Mouse (Mus musculus): ENCODE measurements around the gene Sec61a2. TPM values are rescaled to one million over a fixed set of nuclear protein-coding genes. Genes with fewer than 3 reads are reported as not detected.

The Sec61a2 gene
- 84.1 and 160 TPM in 2 replicates for polyA plus RNA-seq (2012; rRNA removed)

DNA sequence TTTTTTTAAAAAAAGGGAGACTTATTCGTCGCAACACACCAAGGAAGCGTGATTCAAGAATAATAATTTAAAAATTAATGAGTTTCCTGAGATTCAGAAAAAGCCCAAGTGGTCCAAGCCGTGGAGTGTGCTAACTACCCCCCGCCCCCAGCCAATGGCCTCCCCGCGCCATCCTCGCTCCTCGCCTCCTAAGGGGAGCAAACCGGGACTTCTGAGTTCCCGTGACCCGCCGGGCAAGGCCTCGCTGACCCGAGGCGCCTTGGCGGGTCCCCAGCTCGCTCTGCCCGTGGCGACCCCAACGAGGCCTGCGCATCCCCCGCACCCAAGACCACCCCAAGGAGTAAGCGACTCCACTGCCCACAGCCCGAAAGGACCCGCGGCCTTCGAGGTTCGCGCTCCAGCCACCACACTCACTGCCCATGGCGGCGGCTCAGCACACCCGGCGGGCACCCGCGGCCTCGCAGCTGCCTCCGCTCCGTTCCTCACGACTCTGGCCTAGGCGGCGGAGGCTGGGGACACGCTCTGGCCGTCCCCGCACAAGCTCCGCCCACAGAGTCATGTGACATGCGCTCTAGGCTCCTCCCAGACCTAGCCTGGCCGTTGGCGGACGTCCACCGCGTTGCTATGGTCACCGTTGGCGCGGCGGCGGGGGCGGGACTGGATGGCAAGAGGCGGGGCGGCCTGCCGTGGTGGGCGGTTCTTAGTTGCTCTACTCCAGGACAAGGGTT, at the start of gene Sec61a2:
Sec61a2 (minus strand) TSS at position 590 of the 728 bp plus-strand sequence.

GRCm38 (mm10) chr2:5942416-5943032, 47.3 kb upstream of the Sec61a2 start, which contains the start of gene Dhtkd1:
Gene Dhtkd1 (minus strand): TSS chr2:5942792.

DNA sequence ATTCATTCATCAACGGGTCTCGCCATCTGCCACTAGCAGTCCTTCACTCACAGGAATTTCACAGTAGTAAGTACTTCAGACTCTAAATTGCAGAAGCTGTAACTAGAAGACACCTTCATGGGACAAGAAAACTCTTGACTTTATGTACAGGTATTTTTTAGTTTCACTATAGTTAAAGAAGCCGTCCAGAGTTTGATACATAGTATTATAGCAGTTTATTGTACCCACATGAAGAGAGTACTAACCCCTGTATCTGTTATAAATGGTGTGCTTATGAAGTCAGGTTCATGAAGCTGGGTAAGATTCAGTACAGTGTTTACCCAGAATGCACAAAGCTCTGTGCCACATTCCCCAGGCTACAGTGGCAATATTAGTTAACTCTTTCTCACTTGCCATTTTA, 32.4 kb downstream of the Sec61a2 start, which contains the start of gene Gm13199:
Gm13199 (minus strand) TSS at position 101 of the 400 bp plus-strand sequence.

DNA sequence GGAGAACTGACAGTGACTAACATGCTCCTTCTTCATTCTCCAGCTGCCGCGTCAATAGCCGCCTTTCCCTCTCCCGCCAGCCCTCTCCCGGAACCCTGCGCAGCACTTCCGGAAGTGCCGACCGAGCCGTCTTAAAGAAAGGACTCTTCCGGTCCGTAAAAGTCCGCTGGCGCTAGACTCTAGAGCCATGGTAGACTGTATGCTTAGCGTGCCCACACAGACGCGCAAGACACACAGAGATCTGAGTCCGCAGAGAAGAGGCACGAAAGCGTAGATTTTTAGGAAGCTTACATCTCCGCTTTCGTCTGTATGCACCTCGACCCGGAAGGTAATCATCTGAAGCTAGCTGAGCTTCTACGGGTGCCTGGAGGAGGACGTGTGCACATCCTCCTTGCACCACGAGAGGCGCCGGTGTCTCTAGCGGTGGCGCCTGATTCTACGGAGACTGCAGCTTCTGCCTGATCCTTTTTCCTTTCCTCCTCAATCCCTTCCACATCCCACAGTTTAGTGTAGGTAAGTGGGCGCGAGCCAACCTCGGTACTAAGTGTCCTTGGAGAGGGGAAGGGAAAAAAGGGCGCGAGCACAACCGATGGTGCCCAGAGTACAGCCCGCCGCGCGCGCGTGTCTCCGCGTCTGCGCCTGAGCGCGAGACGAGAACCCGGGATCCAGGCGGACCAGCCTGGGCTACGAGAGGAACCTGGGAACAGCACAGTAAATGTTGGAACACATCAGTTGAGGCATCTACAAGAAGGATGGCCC, 50.2 kb downstream of the Sec61a2 start, which contains the start of the genes Nudt5 and Cdc123:
Nudt5 (plus strand) TSS at position 147 of the 759 bp plus-strand sequence.
Cdc123 (minus strand) TSS at position 292 of the 759 bp plus-strand sequence.

Other genes with a start within 250 kb of the Sec61a2 start
- 1.4 and 2.0 TPM in 2 replicates for gene Camk1d, start 180.9 kb downstream of the Sec61a2 start, polyA plus RNA-seq (2012; rRNA removed)
- gene Nudt5, start 50.4 kb downstream of the Sec61a2 start, polyA plus RNA-seq (2012; rRNA removed): 46.7 and 56.6 TPM in 2 replicates
- 213 and 225 TPM in 2 replicates for gene Cdc123, start 50.3 kb downstream of the Sec61a2 start, polyA plus RNA-seq (2012; rRNA removed)
- gene Gm13199, start 32.5 kb downstream of the Sec61a2 start, polyA plus RNA-seq (2012; rRNA removed): 6.3 and 6.7 TPM in 2 replicates
- 8.7 and 12.4 TPM in 2 replicates for gene Dhtkd1, start 47.4 kb upstream of the Sec61a2 start, polyA plus RNA-seq (2012; rRNA removed)
- 26.4 and 30.1 TPM in 2 replicates for gene Upf2, start 56.0 kb upstream of the Sec61a2 start, polyA plus RNA-seq (2012; rRNA removed)
- 1.9 and 2.6 TPM in 2 replicates for gene Proser2, start 234.8 kb upstream of the Sec61a2 start, polyA plus RNA-seq (2012; rRNA removed)